Mouse (Mus musculus): ENCODE data around the gene Steap3. TPM values are rescaled to one million over a fixed set of nuclear protein-coding genes. Genes with fewer than 3 reads are reported as not detected.
"Not testable (repeated sequence)": the region's sequence is repeated elsewhere in the genome, so short reads cannot be mapped to it uniquely, and the experiment has no call there.

The Steap3 gene
- total and polyA plus RNA-seq, 2 experiments from 2014 or later = 3.9 TPM

- H3K4me2 ChIP-seq (ENCODE audit: low read depth) = no peak overlapping the region
- 0 out of 2 replicates have a peak, but pooled peaks cover 4% of the 10 kb centered on the region for H3K9me3 ChIP-seq (ENCODE audit: low read length)
- DNase-seq = no peak
- TF ChIP-seq CTCF (IDR thresholded peaks at IDR 0.05; ENCODE audit: low read depth) = no peak
- H3K27ac ChIP-seq (ENCODE audit: low read depth, low read length) = no peak overlapping the region
- no peak overlapping the region for H3K4me3 ChIP-seq (ENCODE audit: low read depth, low read length)
- no peak overlapping the region for H3K9ac ChIP-seq
- no peaks in the 10 kb centered on the region for H3K4me1 ChIP-seq (ENCODE audit: insufficient read depth)
- no peaks in the 10 kb centered on the region for H3K36me3 ChIP-seq (ENCODE audit: insufficient read depth)
- no peak for ATAC-seq
- H3K27me3 ChIP-seq (ENCODE audit: insufficient read depth, low read length) = no peaks in the 10 kb centered on the region
- WGBS = 35% methylated on average over 4 of the region's 4 CpGs
Observed at GRCm38 (mm10) chr1:120287679-120288078, 15.2 kb upstream of the Steap3 start.

- not testable (repeated sequence) for H3K4me1 ChIP-seq (ENCODE audit: insufficient read depth); H3K27me3 ChIP-seq (ENCODE audit: insufficient read depth, low read length); H3K9me3 ChIP-seq (ENCODE audit: low read length); ATAC-seq; H3K4me2 ChIP-seq (ENCODE audit: low read depth); H3K27ac ChIP-seq (ENCODE audit: low read depth, low read length); H3K9ac ChIP-seq; H3K36me3 ChIP-seq (ENCODE audit: insufficient read depth); H3K4me3 ChIP-seq (ENCODE audit: low read depth, low read length); DNase-seq
- WGBS = 88% methylated on average over 1 of the region's 1 CpGs
Observed at GRCm38 (mm10) chr1:120276058-120276457, 3.6 kb upstream of the Steap3 start.

- Histone ChIP-seq H3K4me2 (ENCODE audit: low read depth) (no peak overlapping the region), H3K27me3 (ENCODE audit: insufficient read depth, low read length) (no peaks in the 10 kb centered on the region), H3K9ac (no peak overlapping the region), H3K27ac (ENCODE audit: low read depth, low read length) (no peak overlapping the region), H3K4me1 (ENCODE audit: insufficient read depth) (no peaks in the 10 kb centered on the region), H3K36me3 (ENCODE audit: insufficient read depth) (no peaks in the 10 kb centered on the region), H3K9me3 (ENCODE audit: low read length) (no peaks in the 10 kb centered on the region), H3K4me3 (ENCODE audit: low read depth, low read length) (no peak overlapping the region)
- 59% methylated on average over 3 of the region's 3 CpGs for WGBS
- no peak; the same call in 1 of the 2 replicates for ATAC-seq
- no peak for TF ChIP-seq CTCF (IDR thresholded peaks at IDR 0.05; ENCODE audit: low read depth)
- no peak for DNase-seq
Observed at GRCm38 (mm10) chr1:120275224-120275623, 2.7 kb upstream of the Steap3 start.

GRCm38 (mm10) chr1:120270882-120271281, 1.6 kb downstream of the Steap3 start:
- no peak overlapping the region for H3K9ac ChIP-seq
- H3K4me2 ChIP-seq (ENCODE audit: low read depth) = no peak overlapping the region
- ATAC-seq (no peak), DNase-seq (no peak)
- H3K27me3 ChIP-seq (ENCODE audit: insufficient read depth, low read length) = no peaks in the 10 kb centered on the region
- H3K36me3 ChIP-seq (ENCODE audit: insufficient read depth) = no peaks in the 10 kb centered on the region
- no peak overlapping the region for H3K27ac ChIP-seq (ENCODE audit: low read depth, low read length)
- H3K9me3 ChIP-seq (ENCODE audit: low read length) = no peaks in the 10 kb centered on the region
- TF ChIP-seq CTCF (IDR thresholded peaks at IDR 0.05; ENCODE audit: low read depth) = no peak
- WGBS = 90% methylated on average over 3 of the region's 3 CpGs
- no peaks in the 10 kb centered on the region for H3K4me1 ChIP-seq (ENCODE audit: insufficient read depth)
- H3K4me3 ChIP-seq (ENCODE audit: low read depth, low read length) = no peak overlapping the region

- Histone ChIP-seq H3K9ac (no peak overlapping the region), H3K36me3 (ENCODE audit: insufficient read depth) (no peaks in the 10 kb centered on the region), H3K4me3 (ENCODE audit: low read depth, low read length) (no peak overlapping the region), H3K4me1 (ENCODE audit: insufficient read depth) (peaks cover 5% of the 10 kb centered on the region; the same call in 1 of the 2 replicates), H3K4me2 (ENCODE audit: low read depth) (no peak overlapping the region), H3K27me3 (ENCODE audit: insufficient read depth, low read length) (no peaks in the 10 kb centered on the region), H3K27ac (ENCODE audit: low read depth, low read length) (no peak overlapping the region), H3K9me3 (ENCODE audit: low read length) (no peaks in the 10 kb centered on the region)
- no peak for TF ChIP-seq CTCF (IDR thresholded peaks at IDR 0.05; ENCODE audit: low read depth)
- DNase-seq (no peak), ATAC-seq (no peak)
- WGBS = 85% methylated on average over 7 of the region's 7 CpGs
Observed at GRCm38 (mm10) chr1:120270115-120270514, 2.4 kb downstream of the Steap3 start.

- no peaks in the 10 kb centered on the region for H3K27me3 ChIP-seq (ENCODE audit: insufficient read depth, low read length)
- no peak overlapping the region for H3K9ac ChIP-seq
- H3K36me3 ChIP-seq (ENCODE audit: insufficient read depth) = no peaks in the 10 kb centered on the region
- ATAC-seq (no peak), DNase-seq (no peak)
- no peak for TF ChIP-seq CTCF (IDR thresholded peaks at IDR 0.05; ENCODE audit: low read depth)
- H3K4me3 ChIP-seq (ENCODE audit: low read depth, low read length) = no peak overlapping the region
- no peak overlapping the region for H3K27ac ChIP-seq (ENCODE audit: low read depth, low read length)
- WGBS = 92% methylated on average over 3 of the region's 3 CpGs
- no peaks in the 10 kb centered on the region for H3K9me3 ChIP-seq (ENCODE audit: low read length)
- peaks cover 11% of the 10 kb centered on the region; the same call in 1 of the 2 replicates for H3K4me1 ChIP-seq (ENCODE audit: insufficient read depth)
- H3K4me2 ChIP-seq (ENCODE audit: low read depth) = no peak overlapping the region
Observed at GRCm38 (mm10) chr1:120267631-120268030, 4.9 kb downstream of the Steap3 start.

GRCm38 (mm10) chr1:120266460-120266859, 6.0 kb downstream of the Steap3 start:
- Histone ChIP-seq H3K36me3 (ENCODE audit: insufficient read depth) (no peaks in the 10 kb centered on the region), H3K27me3 (ENCODE audit: insufficient read depth, low read length) (no peaks in the 10 kb centered on the region), H3K9me3 (ENCODE audit: low read length) (no peaks in the 10 kb centered on the region), H3K4me3 (ENCODE audit: low read depth, low read length) (no peak overlapping the region), H3K4me1 (ENCODE audit: insufficient read depth) (peaks cover 11% of the 10 kb centered on the region; the same call in 1 of the 2 replicates), H3K9ac (no peak overlapping the region), H3K27ac (ENCODE audit: low read depth, low read length) (no peak overlapping the region), H3K4me2 (ENCODE audit: low read depth) (no peak overlapping the region)
- TF ChIP-seq CTCF (IDR thresholded peaks at IDR 0.05; ENCODE audit: low read depth) = no peak
- DNase-seq = no peak
- WGBS = 62% methylated on average over 4 of the region's 4 CpGs
- no peak for ATAC-seq

Measured in forebrain, postnatal 0 days (tissue).